Comparison of ENCODE assay signal across 11 mouse cellular contexts in genomic region chr17:73194575-73194974, GRCm38 (mm10).
DNase-seq lines count a peak whose midpoint lies in the region; ATAC-seq lines count a peak whose summit lies in the region.
"Had no signal": no experiment of that assay in that cellular context is flagged by ENCODE, and none has a peak within 500 bp of the region (broad histone marks: within the 10 kb centered on the region; RNA-seq: fewer than 3 reads in every experiment).

No protein-coding gene starts in this region.

- H3K4me2 ChIP-seq in heart, embryonic 11.5 days: no peak overlapping the region
- H3K4me2 ChIP-seq in forebrain, embryonic 16.5 days (ENCODE audit: low read length): no peak overlapping the region
- H3K4me2 ChIP-seq: heart, embryonic 15.5 days had no signal

- H3K27ac ChIP-seq in heart, embryonic 11.5 days (ENCODE audit: low read depth, low read length): no peak overlapping the region
- no peak overlapping the region for H3K27ac ChIP-seq in forebrain, embryonic 16.5 days (ENCODE audit: low read length)
- H3K27ac ChIP-seq: embryonic facial prominence, embryonic 10.5 days; heart, embryonic 15.5 days had no signal

- no peak overlapping the region for H3K4me3 ChIP-seq in heart, embryonic 11.5 days (ENCODE audit: low read depth, low read length)
- no peak overlapping the region for H3K4me3 ChIP-seq in forebrain, embryonic 16.5 days (replicated peaks; ENCODE audit: low read length)
- H3K4me3 ChIP-seq: embryonic facial prominence, embryonic 10.5 days; heart, embryonic 15.5 days had no signal

- 92% methylated on average over 6 of the region's 6 CpGs for WGBS in heart, embryonic 11.5 days (ENCODE audit: insufficient replicate concordance)
- WGBS in forebrain, embryonic 16.5 days: 95% methylated on average over 6 of the region's 6 CpGs

- H3K9me3 ChIP-seq in heart, embryonic 11.5 days (replicated peaks; ENCODE audit: control insufficient read depth, low read length): no peaks in the 10 kb centered on the region
- no peaks in the 10 kb centered on the region for H3K9me3 ChIP-seq in forebrain, embryonic 16.5 days (ENCODE audit: control insufficient read depth, low read length)
- H3K9me3 ChIP-seq: embryonic facial prominence, embryonic 10.5 days; G1E; heart, embryonic 15.5 days had no signal

- ATAC-seq in heart, embryonic 11.5 days (replicated peaks; ENCODE audit: insufficient number of reproducible peaks, low FRiP score, low TSS enrichment): no peak
- no peak for ATAC-seq in granulocyte monocyte progenitor cell, adult 5-6 weeks (replicated peaks; ENCODE audit: poor library complexity, severe bottlenecking)
- ATAC-seq in forebrain, embryonic 16.5 days: no peak

- H3K4me1 ChIP-seq in heart, embryonic 11.5 days (ENCODE audit: control insufficient read depth, insufficient read depth, low read length): 0 out of 2 replicates have a peak, but pooled peaks cover 3% of the 10 kb centered on the region
- H3K4me1 ChIP-seq in forebrain, embryonic 16.5 days (replicated peaks; ENCODE audit: control insufficient read depth, insufficient read depth, low read length): no peaks in the 10 kb centered on the region
- H3K4me1 ChIP-seq: embryonic facial prominence, embryonic 10.5 days; heart, embryonic 15.5 days had no signal

- H3K36me3 ChIP-seq in heart, embryonic 11.5 days (ENCODE audit: control insufficient read depth, insufficient read depth, low read length): no peaks in the 10 kb centered on the region
- H3K36me3 ChIP-seq in forebrain, embryonic 16.5 days (ENCODE audit: control insufficient read depth, insufficient read depth): no peaks in the 10 kb centered on the region

- 0 out of 2 replicates have a peak overlapping the region, but pooled peaks have one; percentile 4 for H3K9ac ChIP-seq in heart, embryonic 11.5 days (ENCODE audit: low read depth, low read length)
- H3K9ac ChIP-seq in forebrain, embryonic 16.5 days (replicated peaks; ENCODE audit: low read depth, low read length): no peak overlapping the region
- H3K9ac ChIP-seq: heart, embryonic 15.5 days had no signal

- H3K27me3 ChIP-seq in heart, embryonic 11.5 days (ENCODE audit: control insufficient read depth, insufficient read depth, low read length): no peaks in the 10 kb centered on the region
- no peaks in the 10 kb centered on the region for H3K27me3 ChIP-seq in forebrain, embryonic 16.5 days (replicated peaks; ENCODE audit: control insufficient read depth, insufficient read depth, low read length)
- H3K27me3 ChIP-seq: heart, embryonic 15.5 days had no signal

- peak; percentile 12 for DNase-seq in left cerebral cortex, adult 11 months (ENCODE audit: low spot score)
- no peak for DNase-seq in left cerebral cortex, postnatal 14 days (ENCODE audit: low spot score in 2 of 2)
- DNase-seq in adrenal gland, postnatal 14 days: peak; percentile 47
- DNase-seq in lung, postnatal 4 days: peak; percentile 48 to 84
- DNase-seq in urinary bladder, postnatal 14 days (ENCODE audit: low spot score): no peak

- intact Hi-C loops in left cerebral cortex, postnatal 14 days (cut with DNase I): no loop called here

Comparison
In these comparisons a context has a peak if more than half of its experiments do, and no peak if none do; other contexts are left out.
1. DNase-seq: peak in left cerebral cortex, adult 11 months (single experiment), adrenal gland, postnatal 14 days (single experiment) and lung, postnatal 4 days (2 of 2); none in left cerebral cortex, postnatal 14 days (0 of 2) and urinary bladder, postnatal 14 days (single experiment).